Mouse (Mus musculus): ENCODE data around the gene 1810013L24Rik. TPM values are rescaled to one million over a fixed set of nuclear protein-coding genes. Genes with fewer than 3 reads are reported as not detected.

The 1810013L24Rik gene
- total RNA-seq (2021): 100 to 1,000 TPM; 105 to 115 TPM

GRCm38 (mm10) chr16:8829564-8830359 is at the start of gene 1810013L24Rik:
Gene 1810013L24Rik, plus strand, starts transcription at chr16:8830100.
- peak; percentile 97 for DNase-seq

- no peak for DNase-seq
These were observed 49.7 kb upstream of the 1810013L24Rik start for GRCm38 (mm10) chr16:8780187-8780586.

GRCm38 (mm10) chr16:8781191-8781590 is 48.7 kb upstream of the 1810013L24Rik start:
- no peak for DNase-seq

GRCm38 (mm10) chr16:8781660-8782059 is 48.2 kb upstream of the 1810013L24Rik start:
- DNase-seq: no peak

GRCm38 (mm10) chr16:8783198-8783913 is 46.5 kb upstream of the 1810013L24Rik start:
- no peak for DNase-seq

GRCm38 (mm10) chr16:8784753-8785152 is 45.1 kb upstream of the 1810013L24Rik start:
- peak; percentile 66 for DNase-seq

- no peak for DNase-seq
These were observed 39.0 kb upstream of the 1810013L24Rik start for GRCm38 (mm10) chr16:8790886-8791285.

GRCm38 (mm10) chr16:8791949-8792557 is 37.8 kb upstream of the 1810013L24Rik start, which contains the start of gene Usp7:
Gene Usp7, minus strand, starts transcription at chr16:8792308.
- no peak for DNase-seq

- no peak for DNase-seq
These were observed 34.9 kb upstream of the 1810013L24Rik start for GRCm38 (mm10) chr16:8794952-8795351.

GRCm38 (mm10) chr16:8795906-8796305 is 34.0 kb upstream of the 1810013L24Rik start:
- DNase-seq: no peak

- peak; percentile 50 for DNase-seq
These were observed 23.2 kb upstream of the 1810013L24Rik start for GRCm38 (mm10) chr16:8806703-8807102.

GRCm38 (mm10) chr16:8810399-8811127 is 19.3 kb upstream of the 1810013L24Rik start:
- DNase-seq: no peak

GRCm38 (mm10) chr16:8817872-8818271 is 12.0 kb upstream of the 1810013L24Rik start:
- no peak for DNase-seq

GRCm38 (mm10) chr16:8821429-8821828 is 8.5 kb upstream of the 1810013L24Rik start:
- peak; percentile 40 for DNase-seq

- DNase-seq: no peak
These were observed 7.3 kb upstream of the 1810013L24Rik start for GRCm38 (mm10) chr16:8822586-8822985.

- DNase-seq: no peak
These were observed 6.2 kb upstream of the 1810013L24Rik start for GRCm38 (mm10) chr16:8823661-8824060.

- DNase-seq: no peak
These were observed 2.5 kb upstream of the 1810013L24Rik start for GRCm38 (mm10) chr16:8827366-8827765.

GRCm38 (mm10) chr16:8828636-8829563 is 1.0 kb upstream of the 1810013L24Rik start:
- DNase-seq: peak; percentile 81

- DNase-seq: peak; percentile 82
These were observed 721 bp downstream of the 1810013L24Rik start for GRCm38 (mm10) chr16:8830431-8831211.

GRCm38 (mm10) chr16:8831241-8831640 is 1.3 kb downstream of the 1810013L24Rik start:
- DNase-seq: peak; percentile 32

All from heart, postnatal 4 days (tissue).